8 mouse cellular contexts compared by ENCODE assay signal in the genomic region with DNA sequence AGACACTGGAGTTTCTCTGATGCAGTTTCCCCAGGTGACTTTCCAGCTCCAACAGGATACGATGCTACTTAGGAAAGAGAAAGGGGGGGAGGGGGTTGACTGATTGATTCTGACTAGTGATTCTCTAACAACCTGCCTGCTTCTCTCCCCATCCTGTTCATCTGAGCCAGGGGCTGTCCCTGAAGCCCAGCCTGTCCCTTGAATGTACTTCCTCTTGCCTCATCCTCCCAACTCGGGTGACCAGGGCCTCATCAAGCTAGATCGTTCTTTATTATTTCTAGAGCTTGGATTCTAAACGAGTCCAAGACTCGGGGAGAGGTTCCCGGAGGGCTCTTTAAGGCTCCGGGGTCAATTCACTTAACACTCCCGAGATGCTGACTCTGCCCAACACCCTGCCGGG. TPM values are rescaled to one million over a fixed set of nuclear protein-coding genes. Genes with fewer than 3 reads are reported as not detected.
DNase-seq lines count a peak whose midpoint lies in the region; ATAC-seq and TF ChIP-seq lines count a peak whose summit lies in the region.

No protein-coding gene starts in this region.

- H3K27ac ChIP-seq in heart, postnatal 0 days (ENCODE audit: low read depth), result peak overlapping the region; percentile 91
- H3K27ac ChIP-seq in hindbrain, embryonic 14.5 days, result no peak overlapping the region
- H3K27ac ChIP-seq in midbrain, embryonic 14.5 days (replicated peaks; ENCODE audit: low read depth, low read length), result no peak overlapping the region

- no peak for TF ChIP-seq CTCF in heart, postnatal 0 days (IDR thresholded peaks at IDR 0.05; ENCODE audit: low read depth)
- no peak for TF ChIP-seq CTCF in G1E (IDR thresholded peaks at IDR 0.05; ENCODE audit: low read depth, low read length)

- WGBS in heart, postnatal 0 days, result 32% methylated on average over 9 of the region's 9 CpGs
- WGBS in hindbrain, embryonic 14.5 days, result 55% methylated on average over 9 of the region's 9 CpGs
- 53% methylated on average over 9 of the region's 9 CpGs for WGBS in midbrain, embryonic 14.5 days

- H3K9me3 ChIP-seq in heart, postnatal 0 days (replicated peaks; ENCODE audit: control insufficient read depth, low read length), result no peaks in the 10 kb centered on the region
- no peaks in the 10 kb centered on the region for H3K9me3 ChIP-seq in G1E (replicated peaks)
- no peaks in the 10 kb centered on the region for H3K9me3 ChIP-seq in hindbrain, embryonic 14.5 days (ENCODE audit: control insufficient read depth, low read length)
- H3K9me3 ChIP-seq in midbrain, embryonic 14.5 days (ENCODE audit: control insufficient read depth, low read length), result no peaks in the 10 kb centered on the region

- peak overlapping the region; percentile 95 for H3K4me3 ChIP-seq in heart, postnatal 0 days (ENCODE audit: low read depth, low read length)
- peak overlapping the region; percentile 93 for H3K4me3 ChIP-seq in G1E (ENCODE audit: low read depth, low read length)
- H3K4me3 ChIP-seq in hindbrain, embryonic 14.5 days (replicated peaks; ENCODE audit: low read length), result peak overlapping the region; percentile 93
- peak overlapping the region; percentile 94 for H3K4me3 ChIP-seq in midbrain, embryonic 14.5 days (replicated peaks; ENCODE audit: low read depth, low read length)

- H3K9ac ChIP-seq in heart, postnatal 0 days (replicated peaks; ENCODE audit: low read depth, low read length), result peak overlapping the region; percentile 94
- H3K9ac ChIP-seq in hindbrain, embryonic 14.5 days, result peak overlapping the region; percentile 86
- H3K9ac ChIP-seq in midbrain, embryonic 14.5 days (replicated peaks; ENCODE audit: low read length), result peak overlapping the region; percentile 84

- peak overlapping the region; percentile 72 for H3K4me2 ChIP-seq in heart, postnatal 0 days (ENCODE audit: low read depth, low read length)
- peak overlapping the region; percentile 92 for H3K4me2 ChIP-seq in hindbrain, embryonic 14.5 days (replicated peaks)
- peak overlapping the region; percentile 82 for H3K4me2 ChIP-seq in midbrain, embryonic 14.5 days (ENCODE audit: low read length)

- H3K4me1 ChIP-seq in heart, postnatal 0 days (ENCODE audit: control insufficient read depth, insufficient read depth), result peaks cover 25% of the 10 kb centered on the region
- H3K4me1 ChIP-seq in G1E (ENCODE audit: insufficient read depth, low read depth, low read length), result peaks cover 55% of the 10 kb centered on the region
- H3K4me1 ChIP-seq in hindbrain, embryonic 14.5 days (replicated peaks; ENCODE audit: control insufficient read depth, insufficient read depth, low read length), result peaks cover 30% of the 10 kb centered on the region
- H3K4me1 ChIP-seq in midbrain, embryonic 14.5 days (ENCODE audit: control insufficient read depth, insufficient read depth, low read length), result peaks cover 21% of the 10 kb centered on the region

- no peak for DNase-seq in heart, postnatal 0 days (ENCODE audit: low spot score)
- DNase-seq in heart, postnatal 36 days, result no peak
- peak; percentile 17 for DNase-seq in G1E (ENCODE audit: low spot score)
- DNase-seq in hindbrain, embryonic 14.5 days (ENCODE audit: low spot score), result no peak
- no peak for DNase-seq in midbrain, embryonic 14.5 days
- no peak for DNase-seq in urinary bladder, adult 2 months (ENCODE audit: low spot score)
- no peak for DNase-seq in left cerebral cortex, adult 8-10 months (ENCODE audit: low spot score in 2 of 2)
- DNase-seq in left cerebral cortex, postnatal 14 days (ENCODE audit: low spot score in 2 of 2), result no peak

- TF ChIP-seq EP300 in heart, postnatal 0 days (IDR thresholded peaks at IDR 0.05; ENCODE audit: low read depth), result no peak

- no peaks in the 10 kb centered on the region for H3K27me3 ChIP-seq in heart, postnatal 0 days (ENCODE audit: control insufficient read depth, insufficient read depth, low read length)
- no peaks in the 10 kb centered on the region for H3K27me3 ChIP-seq in G1E (ENCODE audit: insufficient read depth, low read length)
- H3K27me3 ChIP-seq in hindbrain, embryonic 14.5 days (ENCODE audit: control insufficient read depth, insufficient read depth, low read length), result no peaks in the 10 kb centered on the region
- no peaks in the 10 kb centered on the region for H3K27me3 ChIP-seq in midbrain, embryonic 14.5 days (ENCODE audit: control insufficient read depth, insufficient read depth, low read length)

- peaks cover 31% of the 10 kb centered on the region for H3K36me3 ChIP-seq in heart, postnatal 0 days (replicated peaks; ENCODE audit: control insufficient read depth, insufficient read depth, low read length)
- peaks cover 63% of the 10 kb centered on the region for H3K36me3 ChIP-seq in G1E (replicated peaks)
- H3K36me3 ChIP-seq in hindbrain, embryonic 14.5 days (replicated peaks; ENCODE audit: control insufficient read depth, insufficient read depth), result peaks cover 48% of the 10 kb centered on the region
- H3K36me3 ChIP-seq in midbrain, embryonic 14.5 days (ENCODE audit: control insufficient read depth, insufficient read depth, low read length), result peaks cover 38% of the 10 kb centered on the region

- no peak for ATAC-seq in heart, postnatal 0 days (ENCODE audit: insufficient read depth, low read depth)
- no peak for ATAC-seq in G1E (ENCODE audit: extremely low read depth, insufficient number of reproducible peaks, low FRiP score, poor library complexity, severe bottlenecking)
- no peak for ATAC-seq in hindbrain, embryonic 14.5 days (ENCODE audit: low FRiP score)
- no peak for ATAC-seq in midbrain, embryonic 14.5 days (ENCODE audit: low FRiP score, low TSS enrichment)

- intact Hi-C loops in heart, postnatal 36 days (cut with DNase I), result loop anchor here (2.0 kb wide), 1 partner anchor 111 kb away; no protein-coding TSS in a partner anchor
- intact Hi-C loops in left cerebral cortex, postnatal 14 days (cut with DNase I), result no loop called here

RNA-seq across cellular contexts. Expression of gene Eaf1, which starts 0.3 kb away (rescaled TPM):
- total RNA-seq in heart, postnatal 0 days (2014; rRNA removed; ENCODE audit: low replicate concordance), result 7.4 and 12.1 TPM in 2 replicates
- polyA plus RNA-seq in heart, postnatal 0 days (2015; fragmentation: Nextera tagmentation; extraction: Ambion mirVana), result 6.5 TPM in 2 replicates
- total RNA-seq in heart, postnatal 36 days (2021), result 10 to 100 TPM; 10.4 to 12.1 TPM
- total RNA-seq in G1E (2014; fragmentation: Nextera tagmentation), result 32.8 and 44.3 TPM in 2 replicates
- 42.3 and 49.0 TPM in 2 replicates for total RNA-seq in G1E (2017)
- 182 and 228 TPM in 2 replicates for polyA plus RNA-seq in G1E (2012)
- polyA plus RNA-seq in hindbrain, embryonic 14.5 days (2014; fragmentation: Nextera tagmentation; extraction: Ambion mirVana), result 9.3 and 10.0 TPM in 2 replicates
- polyA plus RNA-seq in midbrain, embryonic 14.5 days (2014; fragmentation: Nextera tagmentation; extraction: Ambion mirVana), result 7.0 and 10.8 TPM in 2 replicates
- 19.7 and 21.5 TPM in 2 replicates for polyA plus RNA-seq in urinary bladder, adult 2 months (2012; rRNA removed)
- 10 to 100 TPM; 12.5 to 16.6 (median 13.3) TPM for total RNA-seq in left cerebral cortex, adult 8-10 months (2022)
- total RNA-seq in left cerebral cortex, postnatal 14 days (2021), result 10 to 100 TPM; 15.8 to 16.6 TPM

RNA-seq across cellular contexts. Expression of gene Mettl6, which starts 0.9 kb away (rescaled TPM):
- total RNA-seq in heart, postnatal 0 days (2014; rRNA removed; ENCODE audit: low replicate concordance), result 9.0 and 21.7 TPM in 2 replicates
- 23.3 and 26.6 TPM in 2 replicates for polyA plus RNA-seq in heart, postnatal 0 days (2015; fragmentation: Nextera tagmentation; extraction: Ambion mirVana)
- total RNA-seq in heart, postnatal 36 days (2021), result 1 to 10 TPM; 8.4 to 9.3 TPM
- total RNA-seq in G1E (2014; fragmentation: Nextera tagmentation), result 47.3 and 57.2 TPM in 2 replicates
- total RNA-seq in G1E (2017), result 76.5 and 77.9 TPM in 2 replicates
- 2.3 and 3.1 TPM in 2 replicates for polyA plus RNA-seq in G1E (2012)
- 41.7 and 45.0 TPM in 2 replicates for polyA plus RNA-seq in hindbrain, embryonic 14.5 days (2014; fragmentation: Nextera tagmentation; extraction: Ambion mirVana)
- 37.3 and 55.2 TPM in 2 replicates for polyA plus RNA-seq in midbrain, embryonic 14.5 days (2014; fragmentation: Nextera tagmentation; extraction: Ambion mirVana)
- 15.0 and 16.8 TPM in 2 replicates for polyA plus RNA-seq in urinary bladder, adult 2 months (2012; rRNA removed)
- total RNA-seq in left cerebral cortex, adult 8-10 months (2022), result 10 to 100 TPM; 30.8 to 37.8 (median 34.0) TPM
- total RNA-seq in left cerebral cortex, postnatal 14 days (2021), result 10 to 100 TPM; 24.9 to 29.4 TPM

RNA-seq across cellular contexts. Expression of gene Sh3bp5, which starts 58.0 kb away (rescaled TPM):
- 10.2 and 14.2 TPM in 2 replicates for total RNA-seq in heart, postnatal 0 days (2014; rRNA removed; ENCODE audit: low replicate concordance)
- polyA plus RNA-seq in heart, postnatal 0 days (2015; fragmentation: Nextera tagmentation; extraction: Ambion mirVana), result 37.6 and 43.4 TPM in 2 replicates
- 10 to 100 TPM; 56.4 to 60.6 TPM for total RNA-seq in heart, postnatal 36 days (2021)
- not detected in 2 replicates for total RNA-seq in G1E (2014; fragmentation: Nextera tagmentation)
- total RNA-seq in G1E (2017), result 0.23 and 0.33 TPM in 2 replicates
- 0.22 and 0.37 TPM in 2 replicates for polyA plus RNA-seq in G1E (2012)
- polyA plus RNA-seq in hindbrain, embryonic 14.5 days (2014; fragmentation: Nextera tagmentation; extraction: Ambion mirVana), result 86.9 and 93.7 TPM in 2 replicates
- 40.0 and 82.4 TPM in 2 replicates for polyA plus RNA-seq in midbrain, embryonic 14.5 days (2014; fragmentation: Nextera tagmentation; extraction: Ambion mirVana)
- polyA plus RNA-seq in urinary bladder, adult 2 months (2012; rRNA removed), result 36.1 and 37.0 TPM in 2 replicates
- 10 to 100 TPM; 44.6 to 70.2 (median 56.1) TPM for total RNA-seq in left cerebral cortex, adult 8-10 months (2022)
- total RNA-seq in left cerebral cortex, postnatal 14 days (2021), result 10 to 100 TPM; 73.5 to 73.9 TPM
